Mouse (Mus musculus) T-helper 1 cell (primary cell): Measurements from ENCODE around the gene Fmo6.

Experiments
- in situ Hi-C: fragments of 300-600 bp; cut with MboI, MseI; formaldehyde crosslinking; loops from one replicate; pipeline ENCODE4 v1.15.1; 2025; ENCODE audit warnings: high pct_unique_total_duplicates

Gene Fmo6

DNA sequence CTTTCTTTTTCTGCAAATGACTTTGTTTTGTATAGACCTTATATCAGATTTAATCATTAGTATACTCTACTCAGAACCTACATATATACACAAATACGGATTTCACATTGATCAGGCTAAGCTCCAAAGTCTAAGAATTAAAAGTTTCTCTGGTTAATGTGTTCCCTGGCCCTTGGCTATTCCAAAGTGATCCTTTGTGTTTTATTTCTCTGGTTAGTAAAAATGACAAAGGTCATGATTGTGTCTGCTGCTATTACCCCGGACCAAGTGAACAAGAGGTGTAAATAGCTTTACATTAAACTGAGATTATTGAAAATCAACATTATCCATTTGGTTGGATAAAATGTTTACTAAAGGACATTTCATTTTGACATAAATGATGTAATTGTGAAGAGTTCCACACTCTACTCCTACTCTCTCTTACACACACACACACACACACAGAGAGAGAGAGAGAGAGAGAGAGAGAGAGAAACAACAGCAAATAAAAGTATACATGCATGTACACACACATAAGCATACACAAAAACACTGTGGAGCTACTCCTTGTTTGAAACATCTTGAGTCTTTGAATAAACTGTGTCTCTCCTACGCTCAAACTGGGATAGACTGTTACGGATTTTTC is 22.3 kb downstream of the Fmo6 start:
- in situ Hi-C loops: no loop called here

DNA sequence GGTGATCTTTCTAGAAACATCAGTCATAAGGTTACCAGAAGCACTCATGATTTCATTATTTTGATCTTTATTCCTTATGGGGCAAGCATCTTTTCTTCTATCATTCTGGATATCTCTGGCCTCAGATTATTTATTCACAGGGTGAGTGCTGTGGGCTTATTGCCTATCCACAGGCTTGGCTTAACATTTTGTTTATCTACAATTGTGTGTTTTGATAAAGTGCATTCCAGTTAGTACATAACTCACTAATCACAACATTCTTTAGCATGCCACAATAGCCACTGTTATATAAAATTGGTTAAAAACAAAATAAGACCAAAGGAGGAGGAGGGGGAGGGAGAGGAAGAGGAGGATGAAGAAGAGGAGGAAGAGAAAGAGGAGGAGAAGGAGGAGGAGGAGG is 25.2 kb downstream of the Fmo6 start:
- in situ Hi-C loops: no loop called here

DNA sequence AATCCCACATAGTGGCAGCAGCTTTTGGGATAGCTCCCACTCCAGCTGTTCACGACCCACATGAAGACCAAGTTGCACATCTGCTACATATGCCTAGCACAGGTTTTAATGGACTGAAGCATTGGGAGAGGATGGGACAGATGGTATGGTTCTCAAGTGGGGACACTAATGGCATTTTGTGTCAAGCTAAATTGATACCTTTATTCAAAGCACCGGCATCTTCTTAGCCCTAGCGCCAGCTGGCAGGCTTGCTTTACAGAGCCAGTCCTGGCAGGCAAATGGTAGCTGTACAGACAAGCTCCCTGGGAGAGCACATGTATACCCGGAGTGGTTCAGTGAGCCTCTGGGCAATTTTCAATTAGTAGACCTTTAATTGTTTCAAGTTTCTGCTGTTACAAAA is 35.4 kb downstream of the Fmo6 start:
- in situ Hi-C loops: no loop called here

DNA sequence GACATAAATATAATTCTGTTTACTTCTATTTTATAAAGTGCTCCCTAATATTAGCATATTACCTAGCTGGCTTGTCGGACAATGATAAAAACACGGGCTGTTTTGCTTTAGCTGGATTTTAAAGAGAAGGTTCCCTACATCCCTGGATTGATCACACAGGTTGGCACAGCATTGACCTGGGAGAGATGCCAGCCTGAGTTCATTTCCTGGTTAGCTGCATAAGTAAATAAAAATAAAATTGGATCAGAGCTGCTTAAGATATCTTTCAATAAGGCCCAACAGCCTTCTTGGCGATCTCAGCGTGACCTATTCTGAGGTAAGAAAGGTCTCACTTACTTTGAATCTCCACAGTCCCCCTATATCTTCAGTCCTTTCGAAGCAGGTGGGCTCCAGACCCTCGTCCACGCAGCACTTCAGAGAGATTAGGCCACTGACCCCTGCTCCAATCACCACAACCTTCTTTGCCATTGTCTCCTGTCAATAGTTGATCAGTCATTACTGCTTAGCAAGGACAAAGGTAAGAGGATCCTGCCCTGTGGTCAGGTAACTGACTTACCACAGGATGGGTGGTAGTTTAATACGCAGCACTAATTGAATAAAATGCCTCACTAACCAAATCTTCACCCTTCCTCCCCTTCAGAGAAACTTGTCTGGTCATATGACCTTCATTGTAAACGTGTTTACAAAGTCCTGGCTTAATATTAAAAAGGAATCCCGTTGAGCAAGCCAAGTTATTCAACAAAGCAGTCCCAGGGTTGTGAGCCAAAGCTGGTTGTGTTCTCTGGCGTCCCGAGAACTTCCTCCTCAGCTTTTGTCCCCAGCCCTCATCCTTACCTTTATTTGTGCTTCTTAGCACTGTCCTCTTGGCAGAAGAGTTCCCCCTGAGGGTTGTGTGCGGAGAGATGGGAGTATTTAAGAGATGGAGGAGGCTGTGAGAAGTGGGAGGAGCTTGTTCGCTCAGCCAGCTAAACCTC is 39.2 kb downstream of the Fmo6 start, which contains the start of gene Fmo2:
Gene Fmo2, minus strand, starts transcription at position 889 of the 974 bp plus-strand sequence.
- in situ Hi-C loops: loop anchor here (10.0 kb wide), 1 partner anchor 1007 kb away; no protein-coding TSS in a partner anchor

DNA sequence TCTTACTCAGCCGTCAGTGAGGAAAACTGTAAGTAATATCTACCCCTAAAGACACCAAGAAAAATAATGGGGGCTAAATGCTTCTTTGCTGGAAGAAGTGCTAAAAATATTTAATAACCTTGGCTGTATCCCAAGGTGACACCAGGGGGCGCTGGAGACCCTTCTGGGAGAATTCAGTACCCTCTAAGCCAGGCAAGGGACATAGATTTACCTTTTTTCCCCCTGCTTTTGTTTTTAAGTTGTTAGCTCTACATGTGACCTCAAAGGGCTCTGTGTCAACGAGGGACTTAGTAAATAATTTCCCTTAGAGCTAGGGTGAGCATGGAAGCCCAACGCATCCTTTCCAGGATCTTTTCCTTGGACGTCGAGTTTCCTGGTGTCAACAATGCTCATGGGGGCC is 41.4 kb downstream of the Fmo6 start:
- in situ Hi-C loops: loop anchor here (10.0 kb wide), 1 partner anchor 1009 kb away; no protein-coding TSS in a partner anchor

DNA sequence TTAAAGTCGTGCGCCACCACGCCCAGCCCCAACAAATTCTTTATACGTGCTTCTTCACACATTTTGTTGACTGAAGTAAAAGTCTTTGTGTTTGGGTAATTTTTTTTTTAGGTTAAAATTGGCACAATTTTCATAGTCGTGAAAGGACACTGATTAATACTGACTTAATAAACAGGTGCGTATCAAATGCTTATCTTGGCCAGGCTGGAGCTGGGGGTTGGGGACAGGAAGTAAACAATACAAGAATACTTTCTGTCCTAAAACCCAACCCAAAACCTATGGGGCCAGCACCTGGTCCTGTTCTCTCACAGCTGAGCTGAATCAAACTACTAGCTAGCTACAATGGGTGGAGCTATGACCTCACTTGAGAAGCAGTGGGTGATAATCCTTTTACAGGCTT is 44.3 kb downstream of the Fmo6 start:
- in situ Hi-C loops: loop anchor here (10.0 kb wide), 1 partner anchor 1012 kb away; no protein-coding TSS in a partner anchor

DNA sequence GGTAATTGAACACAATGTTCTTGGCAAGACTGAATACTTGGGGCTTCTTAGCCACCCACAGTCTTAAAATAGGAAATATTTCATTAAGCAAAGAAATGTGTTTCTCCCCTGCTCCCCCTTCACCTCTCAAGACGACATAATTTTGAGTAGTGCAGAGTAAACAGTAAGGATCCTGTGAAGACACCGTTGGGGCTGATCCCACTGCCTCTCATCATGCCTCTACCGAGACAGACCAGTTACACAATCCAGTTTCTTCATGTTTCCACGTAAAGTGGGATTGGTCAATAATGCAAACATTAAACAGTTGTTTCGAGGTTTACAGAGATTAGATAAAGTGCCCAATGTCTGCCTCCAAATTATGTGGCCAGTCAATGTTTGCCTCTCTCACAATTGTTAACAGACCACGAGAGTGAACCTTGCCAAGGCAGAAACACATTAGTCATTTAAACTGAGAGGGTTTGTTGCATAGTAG is 45.3 kb downstream of the Fmo6 start:
- in situ Hi-C loops: loop anchor here (10.0 kb wide), 1 partner anchor 1013 kb away; no protein-coding TSS in a partner anchor

DNA sequence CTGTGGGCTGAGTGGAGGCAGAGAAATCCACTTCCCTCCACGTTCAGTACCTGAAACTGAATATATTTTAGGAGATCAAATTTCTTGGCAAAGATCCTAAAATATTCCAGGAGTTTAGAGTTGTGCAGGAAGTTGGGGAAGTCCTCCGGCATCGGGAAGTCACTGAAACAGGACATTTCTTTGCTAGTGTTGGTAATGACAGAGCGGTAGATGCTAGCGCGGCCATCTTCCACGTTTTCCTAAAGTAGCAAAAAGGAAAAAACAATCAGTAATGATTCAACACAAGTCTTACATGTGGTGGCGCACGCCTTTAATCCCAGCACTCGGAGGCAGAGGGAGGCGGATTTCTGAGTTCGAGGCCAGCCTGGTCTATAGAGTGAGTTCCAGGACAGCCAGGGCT is 48.7 kb downstream of the Fmo6 start:
- in situ Hi-C loops: no loop called here

DNA sequence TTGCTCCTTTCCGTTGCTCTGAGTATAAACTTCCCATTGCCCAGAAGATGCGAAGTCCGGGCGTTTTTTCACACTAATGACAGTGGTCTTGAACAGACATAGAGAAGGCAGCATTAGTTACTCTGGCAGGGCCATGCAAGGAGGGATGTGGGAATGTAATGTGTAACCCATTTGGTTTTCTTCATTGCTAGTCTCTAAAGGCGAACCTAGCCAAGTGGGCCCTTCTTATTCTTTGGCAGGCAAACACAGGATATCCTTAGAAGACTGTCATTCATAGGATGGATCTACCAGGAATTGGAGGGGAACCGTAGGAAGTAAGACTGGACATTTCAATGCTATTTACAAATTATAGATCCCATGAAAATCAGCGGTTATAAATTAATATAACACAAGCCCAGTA is 49.7 kb downstream of the Fmo6 start:
- in situ Hi-C loops: no loop called here

DNA sequence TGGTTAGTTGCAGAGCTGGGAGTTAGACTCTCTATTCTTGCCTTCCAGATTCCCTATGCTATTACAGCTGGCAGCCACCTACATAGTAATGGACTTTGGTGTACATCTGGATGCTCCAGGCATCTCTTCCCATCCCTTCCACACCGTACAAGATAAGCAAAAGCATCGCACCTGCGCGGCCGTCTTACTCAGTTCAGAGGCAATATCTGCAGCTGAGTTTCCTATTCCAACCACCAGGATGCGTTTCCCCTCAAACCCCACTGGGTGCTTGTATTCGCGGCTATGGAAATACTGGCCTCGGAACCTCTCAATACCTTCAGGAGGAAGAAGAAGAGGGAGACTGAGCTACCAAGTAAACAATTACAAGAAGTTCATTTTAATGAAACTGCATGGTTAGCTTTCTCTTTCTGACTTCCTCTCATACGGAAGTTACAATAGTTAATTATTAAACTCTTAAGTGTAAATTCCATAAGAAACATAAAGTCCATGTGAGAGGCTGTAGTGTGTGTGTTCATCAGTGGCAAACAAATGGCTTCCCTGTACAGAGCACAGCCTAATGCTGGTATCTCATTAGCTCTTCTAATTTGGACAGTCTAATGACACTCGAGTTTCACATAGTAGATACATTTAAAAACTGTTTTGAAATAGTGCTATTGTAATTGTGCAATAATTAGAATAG is 51.0 kb downstream of the Fmo6 start:
- in situ Hi-C loops: no loop called here

DNA sequence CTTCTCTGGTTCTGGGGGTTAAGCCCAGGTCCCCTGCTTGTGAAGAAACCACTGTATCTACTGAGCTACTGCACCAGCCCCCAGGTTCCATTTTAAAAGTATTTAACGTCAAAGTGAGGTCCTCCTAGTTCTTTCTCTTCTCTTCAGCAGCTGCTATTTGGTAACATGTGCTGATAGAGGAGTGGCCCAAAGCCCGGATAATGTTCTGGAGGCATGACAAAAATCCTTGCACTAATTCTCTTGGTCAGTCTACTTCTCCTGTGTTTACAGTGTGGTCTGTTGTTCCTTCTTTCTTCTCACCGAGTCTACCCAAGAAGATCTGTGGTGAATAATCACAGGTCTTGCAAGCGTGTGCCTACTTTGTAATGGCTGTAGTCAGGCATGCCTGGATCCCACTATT is 54.6 kb downstream of the Fmo6 start:
- in situ Hi-C loops: no loop called here

DNA sequence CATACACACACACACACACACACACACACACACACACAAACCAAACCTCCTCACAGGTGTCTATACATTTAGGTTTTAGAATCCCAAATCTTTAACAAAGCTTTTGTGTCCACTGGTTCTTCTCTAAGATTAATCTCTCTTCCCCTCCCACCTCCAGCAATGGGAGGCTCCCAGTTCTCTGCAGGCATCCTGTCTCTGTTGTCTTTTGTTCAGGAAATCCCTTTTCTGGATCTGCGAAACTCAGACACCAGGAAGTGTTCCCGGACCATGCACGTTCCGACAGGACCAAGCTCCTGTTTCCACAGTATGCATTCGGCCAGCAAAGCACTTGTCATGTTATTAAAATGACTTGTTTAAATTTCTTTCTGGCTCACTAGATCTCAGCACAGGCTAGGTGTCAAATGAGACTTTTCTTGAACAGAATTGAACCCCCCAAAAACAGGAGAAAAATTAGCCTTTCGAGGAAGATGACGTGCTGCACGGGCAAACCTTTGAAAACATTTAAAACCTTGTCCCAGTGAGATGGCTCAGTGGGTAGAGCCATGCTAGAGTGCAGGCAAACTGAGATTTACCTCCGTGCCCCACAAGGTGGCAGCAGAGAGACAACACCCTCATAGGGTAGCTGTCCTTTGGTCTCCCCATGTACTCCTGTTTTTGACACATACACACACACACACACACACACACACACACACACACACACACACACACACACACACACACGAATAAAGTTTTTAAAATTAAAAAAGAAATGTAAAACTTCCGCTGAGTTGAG is 57.5 kb downstream of the Fmo6 start:
- in situ Hi-C loops: no loop called here

DNA sequence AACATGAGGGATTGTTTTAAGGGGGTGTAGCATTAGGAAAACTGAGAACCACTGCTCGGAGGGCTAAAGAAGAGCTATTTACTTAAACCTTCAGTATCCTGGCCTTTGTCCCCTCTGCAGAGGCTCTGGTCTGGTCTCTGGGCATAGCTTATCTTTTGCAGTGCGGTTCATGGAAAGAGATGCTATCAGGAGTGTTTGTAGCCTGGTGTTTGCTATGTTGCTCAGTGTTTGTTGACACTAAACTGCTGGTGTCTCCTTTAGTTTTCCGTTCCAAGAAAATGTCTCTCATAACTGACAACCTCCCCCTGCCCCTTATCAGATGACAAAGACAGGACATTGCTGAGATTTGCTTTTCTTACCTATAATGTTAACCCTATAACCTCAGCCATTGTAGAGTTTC is 62.2 kb downstream of the Fmo6 start:
- in situ Hi-C loops: no loop called here

DNA sequence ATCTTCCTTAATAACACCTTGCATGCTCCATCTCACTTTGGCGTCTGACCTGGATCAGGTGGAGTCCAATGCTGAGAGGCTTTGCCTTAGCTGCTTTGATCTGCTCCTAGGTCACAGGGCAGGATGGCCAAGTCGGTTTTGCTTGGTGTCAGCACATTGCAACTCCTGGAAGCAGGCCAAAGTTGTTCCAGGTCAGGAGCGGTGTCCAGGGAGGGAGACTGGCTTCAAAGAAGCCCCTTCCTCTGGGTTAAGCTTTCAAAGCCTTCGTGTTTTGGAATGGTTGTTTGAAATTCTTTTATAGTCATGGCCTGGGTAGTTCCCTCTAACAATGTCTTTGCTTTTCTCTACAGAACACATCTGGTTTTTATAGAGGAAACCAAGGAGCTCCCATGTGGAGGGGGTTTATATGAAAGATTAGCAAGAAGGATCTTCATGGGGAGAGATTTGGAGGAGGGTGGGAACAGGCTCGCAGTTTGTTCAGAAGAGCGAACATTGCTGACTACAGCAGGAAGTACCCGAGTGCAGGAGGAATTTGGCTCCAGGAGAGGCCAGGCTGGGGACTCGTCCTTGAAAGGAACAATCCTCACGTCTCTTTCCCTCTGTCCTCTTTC is 65.5 kb downstream of the Fmo6 start:
- in situ Hi-C loops: no loop called here

DNA sequence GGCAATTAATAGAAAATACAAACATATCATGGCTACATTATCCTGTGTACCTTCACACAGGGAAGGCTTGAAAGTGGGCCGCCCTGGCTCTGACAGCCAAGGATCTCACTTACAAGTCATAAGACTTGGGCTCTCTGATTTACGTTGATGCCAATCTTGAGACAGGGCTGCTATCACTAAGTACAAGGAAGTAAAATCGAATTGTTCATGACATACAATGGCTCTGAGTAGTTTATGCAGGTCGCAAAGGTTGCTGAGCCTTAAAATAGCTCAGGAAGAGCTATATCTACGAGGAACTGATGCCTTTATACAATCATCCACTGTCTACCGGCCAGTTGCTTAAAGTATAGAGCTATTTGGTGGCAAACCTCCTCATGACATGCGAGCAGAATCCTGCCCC is 66.3 kb downstream of the Fmo6 start:
- in situ Hi-C loops: no loop called here

DNA sequence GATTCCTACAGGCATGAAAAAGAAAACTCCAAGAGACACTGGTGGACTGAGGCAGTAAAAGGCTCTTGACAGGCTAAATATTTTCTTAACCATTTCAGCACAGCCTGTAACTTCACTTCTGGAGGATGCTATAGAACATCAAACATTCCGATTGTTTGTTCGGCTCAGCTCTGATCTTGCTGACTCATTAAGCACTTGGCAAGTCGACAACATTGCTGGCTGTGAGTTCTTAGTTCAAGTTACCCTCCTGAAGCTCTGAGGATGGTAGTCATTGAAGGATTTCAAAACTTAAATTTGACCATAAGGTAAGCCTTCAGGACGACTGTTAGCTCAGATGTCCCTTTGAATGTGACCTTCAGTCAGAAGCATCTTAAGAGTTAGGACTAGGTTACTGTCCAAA is 69.9 kb downstream of the Fmo6 start:
- in situ Hi-C loops: loop anchor here (5.0 kb wide), 1 partner anchor 60 kb away; no protein-coding TSS in a partner anchor
